Mouse (Mus musculus) CH12.LX (cell line): ENCODE measurements around the gene Brd3. TPM values are rescaled to one million over a fixed set of nuclear protein-coding genes. Genes with fewer than 3 reads are reported as not detected.
A peak's percentile ranks its signal among the peaks of the same experiment; 100 is the strongest.

Experiments used
- DNase-seq: peaks from one replicate; pipeline ENCODE4 v3.0.0-alpha.2; 2013; ENCODE audit errors: extremely low read depth
- H3K27ac ChIP-seq: 2 replicates; pipeline ENCODE4 v1.5.1; 2012; ENCODE audit warnings: low read depth, mild to moderate bottlenecking, control low read depth, moderate library complexity; ENCODE audit not compliant: insufficient read depth
- H3K27me3 ChIP-seq: replicated peaks from 2 replicates; pipeline ENCODE3; 2012; ENCODE audit warnings: inconsistent platforms
- H3K36me3 ChIP-seq, 2 experiments: replicated peaks in 1 of 2; 2 replicates each; pipeline versions ENCODE3 to v1.6.1; 2012; ENCODE audit warnings: inconsistent platforms in 1 of 2, low read length in 1 of 2, mild to moderate bottlenecking in 1 of 2, mixed read lengths in 1 of 2, moderate library complexity in 1 of 2; ENCODE audit not compliant: control insufficient read depth in 1 of 2, insufficient read depth in 1 of 2
- H3K4me1 ChIP-seq, 2 experiments: 2 replicates each; pipeline ENCODE4 v1.6.1; 2012; ENCODE audit warnings: inconsistent platforms in 1 of 2, moderate library complexity in 1 of 2; ENCODE audit not compliant: insufficient read depth in 2 of 2, control insufficient read depth in 1 of 2
- H3K4me2 ChIP-seq: 2 replicates; pipeline ENCODE4 v1.6.1; 2012; ENCODE audit warnings: low read depth, mild to moderate bottlenecking, control low read depth; ENCODE audit not compliant: poor library complexity, insufficient read depth, severe bottlenecking
- H3K4me3 ChIP-seq, 3 experiments: fragments of 150-350 bp in 1 of 3; sonication (generic) in 1 of 3; replicated peaks in 1 of 3; 2 replicates each; pipeline versions ENCODE3 to v1.5.1; 2011 to 2012; ENCODE audit warnings: low read depth in 2 of 3, low read length in 2 of 3, mild to moderate bottlenecking in 2 of 3, moderate library complexity in 2 of 3, control low read depth in 1 of 3, improper control_type of control experiment in 1 of 3, inconsistent platforms in 1 of 3, mixed read lengths in 1 of 3; ENCODE audit not compliant: poor library complexity in 1 of 3
- H3K79me2 ChIP-seq: replicated peaks from 2 replicates; pipeline ENCODE4 v1.6.1; 2012; ENCODE audit warnings: mild to moderate bottlenecking, moderate library complexity; ENCODE audit not compliant: control insufficient read depth, poor library complexity, insufficient read depth, severe bottlenecking; ENCODE audit errors: extremely low read depth
- H3K9ac ChIP-seq: 2 replicates; pipeline ENCODE4 v1.6.1; 2012; ENCODE audit warnings: low read depth, mild to moderate bottlenecking, control low read depth, moderate library complexity; ENCODE audit not compliant: insufficient read depth
- H3K9me3 ChIP-seq: replicated peaks from 2 replicates; pipeline ENCODE3; 2012; ENCODE audit warnings: low read length, inconsistent platforms, mixed read lengths
- BHLHE40 ChIP-seq: IDR thresholded peaks from 2 replicates; pipeline ENCODE4 v1.6.1; 2011; ENCODE audit warnings: mild to moderate bottlenecking, low read depth, low read length, improper control_type of control experiment
- CHD1 ChIP-seq: IDR thresholded peaks from 2 replicates; pipeline ENCODE4 v1.6.1; 2012; ENCODE audit warnings: low read depth, low read length, improper control_type of control experiment, inconsistent platforms
- CHD2 ChIP-seq: IDR thresholded peaks from 2 replicates; pipeline ENCODE4 v1.6.1; 2011; ENCODE audit warnings: low read length, improper control_type of control experiment
- E2F4 ChIP-seq: IDR thresholded peaks from 2 replicates; pipeline ENCODE4 v1.6.1; 2011; ENCODE audit warnings: low read depth, low read length, improper control_type of control experiment; ENCODE audit not compliant: insufficient replicate concordance
- HCFC1 ChIP-seq: IDR thresholded peaks from 2 replicates; pipeline ENCODE4 v1.6.1; 2012; ENCODE audit warnings: low read depth, mild to moderate bottlenecking, inconsistent platforms, low read length, improper control_type of control experiment
- IRF4 ChIP-seq: IDR thresholded peaks from 2 replicates; pipeline ENCODE4 v1.6.1; 2014; ENCODE audit warnings: low read depth, mild to moderate bottlenecking, inconsistent platforms, low read length, improper control_type of control experiment
- JUN ChIP-seq: IDR thresholded peaks from 2 replicates; pipeline ENCODE4 v1.6.1; 2011; ENCODE audit warnings: low read depth, mild to moderate bottlenecking, low read length, improper control_type of control experiment, moderate library complexity; ENCODE audit not compliant: insufficient read depth
- MAFK ChIP-seq: IDR thresholded peaks from 2 replicates; pipeline ENCODE4 v1.6.1; 2011; ENCODE audit warnings: low read length, improper control_type of control experiment; ENCODE audit not compliant: insufficient replicate concordance
- MAX ChIP-seq: IDR thresholded peaks from 2 replicates; pipeline ENCODE4 v1.6.1; 2011; ENCODE audit warnings: low read length, improper control_type of control experiment
- MAZ ChIP-seq: IDR thresholded peaks from 2 replicates; pipeline ENCODE4 v1.6.1; 2012; ENCODE audit warnings: low read depth, mild to moderate bottlenecking, inconsistent platforms, low read length, improper control_type of control experiment, moderate library complexity
- MEF2A ChIP-seq: IDR thresholded peaks from 2 replicates; pipeline ENCODE4 v1.6.1; 2014; ENCODE audit warnings: low read depth, mild to moderate bottlenecking, inconsistent platforms, low read length, improper control_type of control experiment, borderline replicate concordance
- MXI1 ChIP-seq: IDR thresholded peaks from 2 replicates; pipeline ENCODE4 v1.6.1; 2011; ENCODE audit warnings: mild to moderate bottlenecking, low read depth, low read length, improper control_type of control experiment
- MYC ChIP-seq: IDR thresholded peaks from 2 replicates; pipeline ENCODE4 v1.6.1; 2011; ENCODE audit warnings: low read depth, mild to moderate bottlenecking, improper control_type of control experiment, low read length
- NRF1 ChIP-seq: IDR thresholded peaks from 2 replicates; pipeline ENCODE4 v1.6.1; 2014; ENCODE audit warnings: low read depth, mild to moderate bottlenecking, inconsistent platforms, low read length, improper control_type of control experiment, moderate library complexity
- RAD21 ChIP-seq: IDR thresholded peaks from 2 replicates; pipeline ENCODE4 v1.6.1; 2011; ENCODE audit warnings: low read depth, mild to moderate bottlenecking, low read length, improper control_type of control experiment, moderate library complexity
- RCOR1 ChIP-seq: conservative IDR thresholded peaks from 2 replicates; pipeline ENCODE4 v1.6.1; 2012; ENCODE audit warnings: low read depth, mild to moderate bottlenecking, inconsistent platforms, low read length, improper control_type of control experiment
- TBP ChIP-seq: conservative IDR thresholded peaks from 2 replicates; pipeline ENCODE4 v1.6.1; 2011; ENCODE audit warnings: low read depth, low read length, improper control_type of control experiment
- TCF12 ChIP-seq: IDR thresholded peaks from 2 replicates; pipeline ENCODE4 v1.6.1; 2014; ENCODE audit warnings: low read depth, mild to moderate bottlenecking, inconsistent platforms, low read length, improper control_type of control experiment
- USF1 ChIP-seq: IDR thresholded peaks from 2 replicates; pipeline ENCODE4 v1.6.1; 2014; ENCODE audit warnings: low read depth, mild to moderate bottlenecking, inconsistent platforms, low read length, improper control_type of control experiment
- USF2 ChIP-seq: conservative IDR thresholded peaks from 2 replicates; pipeline ENCODE4 v1.6.1; 2011; ENCODE audit warnings: low read depth, low read length, improper control_type of control experiment
- ZC3H11A ChIP-seq: IDR thresholded peaks from 2 replicates; pipeline ENCODE4 v1.6.1; 2012; ENCODE audit warnings: low read depth, mild to moderate bottlenecking, inconsistent platforms, low read length, improper control_type of control experiment
- ZKSCAN1 ChIP-seq: IDR thresholded peaks from 2 replicates; pipeline ENCODE4 v1.6.1; 2012; ENCODE audit warnings: low read depth, inconsistent platforms, low read length, improper control_type of control experiment, borderline replicate concordance
- ZMIZ1 ChIP-seq: IDR thresholded peaks from 2 replicates; pipeline ENCODE4 v1.6.1; 2012; ENCODE audit warnings: low read depth, mild to moderate bottlenecking, inconsistent platforms, low read length, improper control_type of control experiment
- ZNF384 ChIP-seq: IDR thresholded peaks from 2 replicates; pipeline ENCODE4 v1.6.1; 2012; ENCODE audit warnings: low read depth, low read length, improper control_type of control experiment, inconsistent platforms
- dilution Hi-C: fragments of 300-500 bp; cut with MboI; formaldehyde crosslinking; loops from 2 replicates; pipeline ENCODE4 v1.14.3; 2020; ENCODE audit warnings: low sequenced_read_pairs; ENCODE audit not compliant: extremely low pct_unique_long_range_greater_than_20kb, extremely low pct_ligation_motif_present
- in situ Hi-C: fragments of 300-500 bp; cut with MboI; formaldehyde crosslinking; loops from 3 replicates; pipeline ENCODE4 v1.14.3; 2019; ENCODE audit warnings: low sequenced_read_pairs, low pct_ligation_motif_present, low pct_unique_long_range_greater_than_20kb, mixed read lengths
- polyA plus RNA-seq: library from polyadenylated mRNA; unstranded; fragments of >175 nt; gene quantifications from 2 replicates; pipeline ENCODE4 v1.2.1, GENCODE M21; 2012; ENCODE audit warnings: low read depth; ENCODE audit not compliant: insufficient read length
- total RNA-seq, 2 experiments: library from RNA; depleted of rRNA; stranded (reverse); fragments of 300-350 nt in 1 of 2; fragments of >200 nt in 1 of 2; gene quantifications; 2 replicates each; pipeline ENCODE4 v1.2.3; 2012 to 2014

Gene Brd3
- total and polyA plus RNA-seq, 3 experiments: 2.5 to 17.1 (median 6.6) TPM

DNA sequence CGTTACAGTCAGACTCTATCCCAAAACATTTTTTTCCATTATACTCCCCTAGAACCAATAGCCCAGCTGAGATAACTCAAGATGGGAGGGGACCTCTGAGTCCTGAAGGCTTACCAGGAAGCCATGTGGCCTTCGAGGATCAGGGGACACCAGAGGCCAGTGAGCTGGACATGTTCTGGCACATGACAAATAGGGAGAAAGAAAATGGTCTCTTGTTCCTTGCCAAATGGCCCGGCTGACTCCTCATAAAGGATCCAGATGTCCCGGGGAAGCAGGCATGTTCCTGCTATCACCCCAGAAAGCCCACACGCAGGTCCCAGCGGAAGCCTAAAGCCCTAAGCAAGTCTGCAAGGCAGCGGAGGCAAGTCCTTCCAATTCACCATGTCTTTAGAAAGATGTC is 83.9 kb downstream of the Brd3 start:
- Histone ChIP-seq H3K4me2 (peak overlapping the region; percentile 89), H3K9ac (peak overlapping the region; percentile 92), H3K27me3 (no peaks in the 10 kb centered on the region), H3K4me3 (peak overlapping the region; percentile 67 to 91 (median 85)), H3K4me1 (peaks cover 34 to 64% of the 10 kb centered on the region in 2 experiments), H3K79me2 (peaks cover 82% of the 10 kb centered on the region), H3K27ac (no peak overlapping the region), H3K36me3 (peaks cover 2 to 37% of the 10 kb centered on the region in 2 experiments), H3K9me3 (no peaks in the 10 kb centered on the region)
- dilution Hi-C loops (no loop called here), in situ Hi-C loops (loop anchor here (5.0 kb wide), 1 partner anchor 141 kb away; no protein-coding TSS in a partner anchor)
- TF ChIP-seq RCOR1: no peak
- no peak for TF ChIP-seq CHD1
- TF ChIP-seq NRF1: no peak
- TF ChIP-seq HCFC1: no peak
- no peak for TF ChIP-seq MAFK
- TF ChIP-seq TCF12: no peak
- TF ChIP-seq MEF2A: no peak
- TF ChIP-seq MXI1: no peak
- no peak for DNase-seq

DNA sequence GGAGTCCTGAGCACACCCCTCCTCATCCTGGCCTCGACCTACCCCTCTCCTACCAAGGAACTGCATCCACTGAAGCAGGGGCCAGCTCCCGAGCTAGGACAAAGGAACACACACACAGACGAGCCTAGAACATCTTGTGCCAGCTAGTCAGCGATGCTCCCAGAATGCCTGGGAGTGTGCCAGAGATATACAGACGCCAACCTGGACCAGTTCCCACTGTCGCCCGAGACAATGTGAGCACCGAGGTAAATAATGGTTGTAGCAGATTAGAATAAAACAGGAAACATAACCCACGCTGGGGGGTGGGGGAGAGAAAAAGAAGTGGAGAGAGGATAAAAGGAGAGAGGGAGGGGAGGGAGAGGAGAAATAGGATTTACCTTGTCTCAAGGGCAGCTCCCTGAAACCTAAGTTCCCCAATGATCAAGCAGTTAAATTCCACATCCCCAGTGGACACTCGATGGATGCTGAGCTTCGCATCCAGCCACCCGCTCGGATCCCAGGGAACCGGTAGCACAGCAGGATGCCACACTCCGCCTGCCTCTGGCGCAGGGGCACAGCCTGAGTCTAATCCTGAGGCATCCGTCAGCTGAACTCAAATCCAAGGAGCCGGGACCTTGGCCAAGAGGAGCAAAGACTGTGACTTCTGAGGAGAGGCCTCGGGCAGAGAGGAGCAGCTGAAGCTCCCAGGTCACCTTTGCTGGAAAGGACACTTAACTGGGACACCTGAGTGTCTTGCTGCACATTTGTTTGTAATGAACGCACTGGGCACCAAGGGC is 86.0 kb downstream of the Brd3 start:
- no peak overlapping the region for H3K4me3 ChIP-seq
- TF ChIP-seq ZC3H11A (no peak), ZKSCAN1 (no peak), MXI1 (no peak), MAX (no peak), BHLHE40 (no peak), ZNF384 (no peak), IRF4 (no peak), RAD21 (no peak), MEF2A (no peak), CHD2 (no peak), TBP (no peak), E2F4 (no peak), MYC (no peak), ZMIZ1 (no peak), USF1 (no peak), JUN (no peak), NRF1 (no peak), TCF12 (no peak), MAZ (no peak), USF2 (no peak)
- peaks cover 42 to 75% of the 10 kb centered on the region in 2 experiments for H3K4me1 ChIP-seq
- H3K27ac ChIP-seq: no peak overlapping the region
- peaks cover 100% of the 10 kb centered on the region for H3K79me2 ChIP-seq
- no peak overlapping the region; the same call in 1 of the 2 replicates for H3K9ac ChIP-seq
- dilution Hi-C loops: no loop called here
- in situ Hi-C loops: loop anchor here (5.0 kb wide), 1 partner anchor 139 kb away; no protein-coding TSS in a partner anchor
- H3K4me2 ChIP-seq: no peak overlapping the region
- no peaks in the 10 kb centered on the region for H3K27me3 ChIP-seq
- peaks cover 2 to 39% of the 10 kb centered on the region in 2 experiments for H3K36me3 ChIP-seq
- H3K9me3 ChIP-seq: no peaks in the 10 kb centered on the region
- DNase-seq: no peak
